Mouse (Mus musculus) fibroblast of lung, adult 2 months (primary cell): ENCODE measurements around the gene Lrrn1.

Experiments
- DNase-seq: peaks from one replicate; pipeline ENCODE4 v3.0.0-alpha.2; 2011; ENCODE audit warnings: low read depth

Lrrn1 gene

GRCm38 (mm10) chr6:107583759-107584383, 54.3 kb downstream of the Lrrn1 start:
- DNase-seq = no peak

- DNase-seq = no peak
Measured at GRCm38 (mm10) chr6:107605151-107605550, 75.6 kb downstream of the Lrrn1 start.

- DNase-seq = no peak
Measured at GRCm38 (mm10) chr6:107614288-107614687, 84.7 kb downstream of the Lrrn1 start.
